Mouse (Mus musculus): ENCODE measurements at regions not wholly inside any gene's neighbourhood (a gene's known extent, or its start where the extent isn't known, plus 50 kb on each side); places are given as distances from the start of the nearest gene placed in this dataset.

DNA sequence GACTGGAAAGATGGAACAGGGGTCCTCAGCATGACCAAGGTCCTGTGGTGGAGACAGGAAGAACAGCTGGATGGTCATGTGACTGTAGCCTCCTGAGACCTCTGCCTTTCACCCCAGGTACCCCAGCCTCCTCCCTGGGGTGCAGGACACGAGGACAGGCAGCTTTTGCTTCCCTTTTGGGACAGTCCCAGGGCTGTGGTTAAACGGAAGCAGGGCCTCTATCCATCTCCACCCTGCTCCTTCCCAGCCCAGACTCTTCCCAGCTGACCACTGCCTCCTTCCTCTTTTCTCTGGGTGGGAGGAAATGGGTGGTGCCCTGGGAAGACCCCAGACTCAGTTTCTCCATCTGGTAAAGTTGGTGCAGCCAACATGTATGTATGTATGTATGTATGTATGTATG, 62.0 kb upstream of the Tmem189 start:
- no peak overlapping the region for H3K4me3 ChIP-seq (ENCODE audit: low read length)
- H3K36me3 ChIP-seq (ENCODE audit: control insufficient read depth, insufficient read depth, low read length) = no peaks in the 10 kb centered on the region
- WGBS = 90% methylated on average over 1 of the region's 2 CpGs
- no peaks in the 10 kb centered on the region for H3K9me3 ChIP-seq (ENCODE audit: control insufficient read depth, low read length)
- H3K27ac ChIP-seq (ENCODE audit: low read depth, low read length) = no peak overlapping the region
- no peaks in the 10 kb centered on the region for H3K27me3 ChIP-seq (ENCODE audit: control insufficient read depth, insufficient read depth, low read length)
- H3K4me2 ChIP-seq (replicated peaks; ENCODE audit: low read depth, low read length) = no peak overlapping the region
- H3K4me1 ChIP-seq (ENCODE audit: control insufficient read depth, insufficient read depth, low read length) = no peaks in the 10 kb centered on the region
- no peak overlapping the region for H3K9ac ChIP-seq (ENCODE audit: low read depth, low read length)
- no peak for ATAC-seq (ENCODE audit: low FRiP score, low TSS enrichment)

- Histone ChIP-seq H3K4me2 (replicated peaks; ENCODE audit: low read depth, low read length) (no peak overlapping the region), H3K36me3 (ENCODE audit: control insufficient read depth, insufficient read depth, low read length) (no peaks in the 10 kb centered on the region), H3K27me3 (ENCODE audit: control insufficient read depth, insufficient read depth, low read length) (no peaks in the 10 kb centered on the region), H3K4me1 (ENCODE audit: control insufficient read depth, insufficient read depth, low read length) (peaks cover 9% of the 10 kb centered on the region; the same call in 1 of the 2 replicates), H3K9me3 (ENCODE audit: control insufficient read depth, low read length) (no peaks in the 10 kb centered on the region), H3K27ac (ENCODE audit: low read depth, low read length) (no peak overlapping the region), H3K9ac (ENCODE audit: low read depth, low read length) (no peak overlapping the region), H3K4me3 (ENCODE audit: low read length) (no peak overlapping the region)
- WGBS = 88% methylated on average over 6 of the region's 6 CpGs
- no peak for ATAC-seq (ENCODE audit: low FRiP score, low TSS enrichment)
These were observed 58.7 kb upstream of the Tmem189 start for GRCm38 (mm10) chr2:167748297-167748696.

GRCm38 (mm10) chr2:167747164-167747843, 57.7 kb upstream of the Tmem189 start:
- WGBS = 80% methylated on average over 13 of the region's 13 CpGs
- ATAC-seq (ENCODE audit: low FRiP score, low TSS enrichment) = no peak
- H3K4me3 ChIP-seq (ENCODE audit: low read length) = no peak overlapping the region
- H3K9me3 ChIP-seq (ENCODE audit: control insufficient read depth, low read length) = no peaks in the 10 kb centered on the region
- no peaks in the 10 kb centered on the region for H3K27me3 ChIP-seq (ENCODE audit: control insufficient read depth, insufficient read depth, low read length)
- no peak overlapping the region for H3K4me2 ChIP-seq (replicated peaks; ENCODE audit: low read depth, low read length)
- no peaks in the 10 kb centered on the region for H3K36me3 ChIP-seq (ENCODE audit: control insufficient read depth, insufficient read depth, low read length)
- H3K27ac ChIP-seq (ENCODE audit: low read depth, low read length) = no peak overlapping the region
- H3K9ac ChIP-seq (ENCODE audit: low read depth, low read length) = no peak overlapping the region
- H3K4me1 ChIP-seq (ENCODE audit: control insufficient read depth, insufficient read depth, low read length) = peaks cover 9% of the 10 kb centered on the region; the same call in 1 of the 2 replicates

- H3K27ac ChIP-seq (ENCODE audit: low read depth, low read length) = no peak overlapping the region
- H3K9ac ChIP-seq (ENCODE audit: low read depth, low read length) = no peak overlapping the region
- WGBS = 99% methylated on average over 4 of the region's 4 CpGs
These were observed 56.7 kb upstream of the Tmem189 start for GRCm38 (mm10) chr2:167746344-167746743.

GRCm38 (mm10) chr2:167745409-167745808, 55.8 kb upstream of the Tmem189 start:
- no peaks in the 10 kb centered on the region for H3K9me3 ChIP-seq (ENCODE audit: control insufficient read depth, low read length)
- no peak overlapping the region for H3K4me2 ChIP-seq (replicated peaks; ENCODE audit: low read depth, low read length)
- peaks cover 9% of the 10 kb centered on the region; the same call in 1 of the 2 replicates for H3K4me1 ChIP-seq (ENCODE audit: control insufficient read depth, insufficient read depth, low read length)
- ATAC-seq (ENCODE audit: low FRiP score, low TSS enrichment) = peak; percentile 54; the same call in 1 of the 2 replicates
- H3K27ac ChIP-seq (ENCODE audit: low read depth, low read length) = no peak overlapping the region
- no peaks in the 10 kb centered on the region for H3K27me3 ChIP-seq (ENCODE audit: control insufficient read depth, insufficient read depth, low read length)
- no peaks in the 10 kb centered on the region for H3K36me3 ChIP-seq (ENCODE audit: control insufficient read depth, insufficient read depth, low read length)
- 54% methylated on average over 6 of the region's 6 CpGs for WGBS
- H3K9ac ChIP-seq (ENCODE audit: low read depth, low read length) = no peak overlapping the region
- no peak overlapping the region for H3K4me3 ChIP-seq (ENCODE audit: low read length)

More at GRCm38 (mm10) chr2:167746344-167746743, 56.7 kb upstream of the Tmem189 start:
- Histone ChIP-seq H3K4me1 (ENCODE audit: control insufficient read depth, insufficient read depth, low read length) (peaks cover 9% of the 10 kb centered on the region; the same call in 1 of the 2 replicates), H3K4me2 (replicated peaks; ENCODE audit: low read depth, low read length) (no peak overlapping the region), H3K4me3 (ENCODE audit: low read length) (no peak overlapping the region), H3K27me3 (ENCODE audit: control insufficient read depth, insufficient read depth, low read length) (no peaks in the 10 kb centered on the region), H3K36me3 (ENCODE audit: control insufficient read depth, insufficient read depth, low read length) (no peaks in the 10 kb centered on the region), H3K9me3 (ENCODE audit: control insufficient read depth, low read length) (no peaks in the 10 kb centered on the region)
- ATAC-seq (ENCODE audit: low FRiP score, low TSS enrichment) = no peak

GRCm38 (mm10) chr2:167744080-167744479, 54.5 kb upstream of the Tmem189 start:
- H3K4me1 ChIP-seq (ENCODE audit: control insufficient read depth, insufficient read depth, low read length) = peaks cover 9% of the 10 kb centered on the region; the same call in 1 of the 2 replicates
- no peaks in the 10 kb centered on the region for H3K9me3 ChIP-seq (ENCODE audit: control insufficient read depth, low read length)
- no peaks in the 10 kb centered on the region for H3K27me3 ChIP-seq (ENCODE audit: control insufficient read depth, insufficient read depth, low read length)
- no peak overlapping the region for H3K27ac ChIP-seq (ENCODE audit: low read depth, low read length)
- no peak overlapping the region for H3K9ac ChIP-seq (ENCODE audit: low read depth, low read length)
- WGBS = 29% methylated on average over 1 of the region's 1 CpGs
- no peak overlapping the region for H3K4me2 ChIP-seq (replicated peaks; ENCODE audit: low read depth, low read length)
- H3K4me3 ChIP-seq (ENCODE audit: low read length) = no peak overlapping the region
- no peak for ATAC-seq (ENCODE audit: low FRiP score, low TSS enrichment)
- no peaks in the 10 kb centered on the region for H3K36me3 ChIP-seq (ENCODE audit: control insufficient read depth, insufficient read depth, low read length)

- ATAC-seq (ENCODE audit: low FRiP score, low TSS enrichment) = no peak
- H3K4me2 ChIP-seq (replicated peaks; ENCODE audit: low read depth, low read length) = no peak overlapping the region
- no peak overlapping the region for H3K27ac ChIP-seq (ENCODE audit: low read depth, low read length)
- H3K9me3 ChIP-seq (ENCODE audit: control insufficient read depth, low read length) = no peaks in the 10 kb centered on the region
- WGBS = 76% methylated on average over 6 of the region's 6 CpGs
- H3K9ac ChIP-seq (ENCODE audit: low read depth, low read length) = no peak overlapping the region
- peaks cover 14% of the 10 kb centered on the region for H3K4me1 ChIP-seq (ENCODE audit: control insufficient read depth, insufficient read depth, low read length)
- no peak overlapping the region for H3K4me3 ChIP-seq (ENCODE audit: low read length)
- no peaks in the 10 kb centered on the region for H3K27me3 ChIP-seq (ENCODE audit: control insufficient read depth, insufficient read depth, low read length)
- no peaks in the 10 kb centered on the region for H3K36me3 ChIP-seq (ENCODE audit: control insufficient read depth, insufficient read depth, low read length)
These were observed 52.9 kb upstream of the Tmem189 start for GRCm38 (mm10) chr2:167742479-167742878.

GRCm38 (mm10) chr2:167740516-167741189, 51.0 kb upstream of the Tmem189 start:
- Histone ChIP-seq H3K4me3 (ENCODE audit: low read length) (no peak overlapping the region), H3K36me3 (ENCODE audit: control insufficient read depth, insufficient read depth, low read length) (no peaks in the 10 kb centered on the region), H3K27me3 (ENCODE audit: control insufficient read depth, insufficient read depth, low read length) (no peaks in the 10 kb centered on the region), H3K4me1 (ENCODE audit: control insufficient read depth, insufficient read depth, low read length) (peaks cover 14% of the 10 kb centered on the region), H3K9ac (ENCODE audit: low read depth, low read length) (no peak overlapping the region), H3K27ac (ENCODE audit: low read depth, low read length) (no peak overlapping the region), H3K4me2 (replicated peaks; ENCODE audit: low read depth, low read length) (no peak overlapping the region), H3K9me3 (ENCODE audit: control insufficient read depth, low read length) (no peaks in the 10 kb centered on the region)
- 62% methylated on average over 6 of the region's 6 CpGs for WGBS
- ATAC-seq (ENCODE audit: low FRiP score, low TSS enrichment) = no peak
